Mouse (Mus musculus) ZHBTc4 (cell line): Measurements from ENCODE around the gene Spaca4.

Source experiments
- DNase-seq: peaks from one replicate; pipeline ENCODE4 v3.0.0-alpha.2; 2011; ENCODE audit warnings: low read depth, low spot score

The Spaca4 gene

GRCm38 (mm10) chr7:45713396-45713795 lies 12.2 kb downstream of the Spaca4 start:
- DNase-seq = no peak

- peak; percentile 55 for DNase-seq
These were observed 13.4 kb downstream of the Spaca4 start for GRCm38 (mm10) chr7:45712022-45712757.

DNA sequence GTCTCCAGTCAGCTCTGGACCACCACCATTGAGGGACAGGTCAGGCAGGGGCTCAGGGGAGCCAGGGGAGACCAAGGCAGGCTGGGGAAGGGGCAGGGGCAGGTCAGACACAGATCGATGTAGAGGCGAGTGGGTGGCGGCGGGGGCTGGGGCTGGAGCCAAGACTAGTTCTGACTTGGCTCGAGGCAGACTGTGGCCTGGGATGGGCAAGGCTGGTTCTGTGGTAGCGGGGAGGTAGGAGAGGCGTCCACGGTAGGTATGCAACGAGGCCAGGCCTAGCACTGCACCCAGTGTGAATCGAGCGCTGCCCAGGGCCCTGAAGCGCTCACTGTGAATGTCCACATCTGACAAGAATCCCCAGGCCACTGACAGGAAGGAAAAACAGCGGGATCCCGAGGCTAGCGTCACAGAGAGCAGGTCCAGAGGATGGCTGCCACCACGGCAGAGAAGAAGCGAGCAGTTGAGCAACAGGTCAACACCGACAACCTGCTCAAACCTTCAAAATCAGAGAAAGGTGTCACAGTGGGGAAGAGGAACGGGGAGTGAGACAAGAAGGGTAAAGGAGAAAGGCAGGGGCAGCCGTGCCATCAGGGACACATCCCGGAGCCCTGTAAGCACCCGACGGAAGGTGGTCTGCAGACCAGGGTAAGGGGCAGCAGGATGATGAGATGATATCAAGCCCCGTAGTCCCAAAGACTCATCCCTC lies 14.1 kb downstream of the Spaca4 start:
- DNase-seq = no peak

- no peak for DNase-seq
These were observed 15.0 kb downstream of the Spaca4 start for GRCm38 (mm10) chr7:45710477-45711191.

DNA sequence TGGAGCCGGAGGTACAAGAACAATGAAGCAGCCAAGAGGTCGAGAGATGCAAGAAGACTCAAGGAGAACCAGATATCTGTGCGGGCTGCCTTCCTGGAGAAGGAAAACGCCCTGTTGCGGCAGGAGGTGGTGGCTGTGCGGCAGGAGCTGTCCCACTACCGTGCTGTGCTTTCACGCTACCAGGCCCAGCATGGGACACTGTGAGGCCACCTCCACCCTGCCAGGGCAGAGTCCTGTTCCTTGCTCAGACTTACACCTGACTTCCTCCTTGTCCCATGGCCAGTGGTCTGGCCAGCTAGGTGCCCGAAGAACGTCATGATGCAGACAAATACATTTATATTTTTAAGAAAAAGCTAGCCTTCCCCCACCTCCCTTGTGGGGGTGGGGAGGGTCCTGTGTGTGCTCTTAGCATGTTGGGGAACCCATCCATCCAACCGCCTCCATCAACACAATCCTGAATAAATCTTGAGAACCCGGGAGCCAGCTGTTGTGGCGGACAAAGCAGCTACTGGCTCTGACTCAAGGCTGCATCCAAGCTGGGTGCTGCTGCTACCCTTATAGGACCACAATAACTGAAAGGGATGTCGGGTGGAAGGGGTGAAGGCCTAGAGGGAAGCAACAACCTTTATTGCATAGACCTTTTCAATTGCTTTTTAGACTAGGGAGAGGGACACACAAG lies 15.8 kb downstream of the Spaca4 start:
- DNase-seq = no peak

DNA sequence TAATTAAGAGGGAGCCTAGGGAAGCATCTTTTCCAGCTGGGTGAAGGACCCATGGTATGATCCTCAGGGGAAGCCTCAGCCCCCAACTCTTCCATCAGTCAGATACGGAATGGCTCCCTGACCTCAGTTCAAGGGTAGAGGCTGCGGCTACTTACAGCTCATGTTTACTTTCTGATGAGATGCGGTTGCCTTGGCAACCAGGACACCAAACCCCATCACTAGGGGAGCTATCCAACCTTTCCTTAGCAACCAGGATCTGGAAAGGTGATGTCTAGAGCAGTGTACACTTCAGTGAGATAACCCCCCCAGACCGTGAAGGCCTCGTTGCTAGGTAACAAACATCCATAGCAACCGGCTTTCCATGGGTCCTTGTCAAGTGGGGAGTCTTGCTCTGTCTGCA lies 16.6 kb downstream of the Spaca4 start:
- peak; percentile 71 for DNase-seq

DNA sequence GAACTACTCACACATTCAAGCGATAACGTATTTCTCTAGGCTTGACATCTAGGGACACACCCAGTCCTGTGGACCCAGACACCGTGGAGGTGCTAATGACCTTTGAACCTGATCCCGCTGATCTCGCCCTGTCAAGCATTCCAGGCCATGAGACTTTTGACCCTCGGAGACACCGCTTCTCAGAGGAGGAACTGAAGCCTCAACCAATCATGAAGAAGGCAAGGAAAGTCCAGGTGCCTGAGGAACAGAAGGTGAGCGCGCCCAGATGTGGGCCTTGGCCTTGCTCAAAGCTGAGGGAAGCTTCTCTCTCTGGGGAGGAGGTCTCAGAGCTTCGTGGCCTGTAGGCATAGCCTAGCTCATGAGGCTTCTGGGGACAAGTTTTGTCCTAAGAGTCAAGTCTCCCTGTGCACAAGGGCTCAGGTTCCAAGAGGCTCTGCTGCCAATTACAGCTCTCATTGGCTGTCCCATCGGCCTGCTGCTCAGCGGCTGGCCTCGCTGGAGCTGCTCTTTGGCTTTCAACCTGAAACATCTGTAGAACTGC lies 17.3 kb downstream of the Spaca4 start:
- DNase-seq = peak; percentile 56

GRCm38 (mm10) chr7:45707375-45707967 lies 18.1 kb downstream of the Spaca4 start:
- DNase-seq = peak; percentile 98

- DNase-seq = peak; percentile 85
These were observed 18.8 kb downstream of the Spaca4 start for GRCm38 (mm10) chr7:45706721-45707241.

GRCm38 (mm10) chr7:45705873-45706281 lies 19.7 kb downstream of the Spaca4 start:
- DNase-seq = peak; percentile 79

DNA sequence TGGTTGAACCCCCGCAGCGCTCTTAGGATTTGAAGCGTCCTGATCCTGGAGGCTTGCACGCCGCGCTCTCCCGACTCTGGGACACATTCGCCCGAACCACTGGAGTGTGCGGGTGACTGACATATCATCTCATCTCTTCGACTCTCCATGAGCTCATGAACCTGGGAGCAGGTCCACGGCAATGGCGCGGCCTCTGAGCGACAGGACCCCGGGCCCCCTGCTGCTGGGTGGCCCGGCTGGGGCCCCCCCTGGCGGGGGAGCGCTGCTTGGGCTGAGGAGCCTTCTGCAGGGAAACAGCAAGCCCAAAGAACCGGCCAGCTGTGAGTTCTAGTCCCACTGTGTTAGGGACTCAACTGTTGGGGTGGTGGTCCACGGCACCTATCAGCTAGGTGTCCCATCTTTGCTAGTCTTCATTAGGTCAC lies 20.2 kb downstream of the Spaca4 start:
- peak; percentile 69 for DNase-seq

DNA sequence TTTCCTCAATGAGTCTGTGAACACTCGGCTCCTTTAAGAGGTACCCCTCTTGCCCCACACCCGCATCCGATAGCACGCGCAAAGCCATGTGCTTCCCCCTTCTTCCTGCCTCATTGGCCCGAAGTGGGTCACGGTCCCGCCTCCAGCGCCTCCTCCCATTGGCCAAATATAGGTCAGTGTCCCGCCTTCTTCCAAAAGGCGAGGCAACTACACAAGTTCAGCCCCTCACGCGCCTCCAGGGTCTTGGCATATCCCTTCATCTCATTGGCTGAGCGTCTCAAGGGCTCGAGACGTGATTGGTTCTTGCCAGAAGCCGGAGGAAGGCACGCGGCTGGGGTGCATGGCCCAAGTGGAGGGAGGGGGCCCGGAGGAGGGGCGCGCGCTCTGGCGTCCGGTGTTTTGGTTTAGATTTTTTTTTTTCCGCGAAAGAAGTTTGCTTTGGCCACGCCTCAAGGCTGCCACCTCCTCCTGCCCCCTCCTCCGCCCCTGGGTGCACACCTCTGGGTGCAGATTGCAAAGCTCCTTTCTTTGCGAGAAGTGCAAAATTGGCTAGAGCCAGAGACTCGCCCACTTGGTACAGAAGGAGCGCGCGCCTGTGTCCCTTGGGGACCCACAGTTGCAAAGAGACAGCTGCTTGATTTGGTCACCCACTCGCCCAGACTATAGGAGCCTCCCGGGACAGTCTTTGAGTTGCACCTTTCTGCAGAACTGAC lies 20.7 kb downstream of the Spaca4 start, which contains the start of gene Dbp:
Dbp (plus strand) TSS at position 359 of the 713 bp plus-strand sequence.
- peak; percentile 99 for DNase-seq

DNA sequence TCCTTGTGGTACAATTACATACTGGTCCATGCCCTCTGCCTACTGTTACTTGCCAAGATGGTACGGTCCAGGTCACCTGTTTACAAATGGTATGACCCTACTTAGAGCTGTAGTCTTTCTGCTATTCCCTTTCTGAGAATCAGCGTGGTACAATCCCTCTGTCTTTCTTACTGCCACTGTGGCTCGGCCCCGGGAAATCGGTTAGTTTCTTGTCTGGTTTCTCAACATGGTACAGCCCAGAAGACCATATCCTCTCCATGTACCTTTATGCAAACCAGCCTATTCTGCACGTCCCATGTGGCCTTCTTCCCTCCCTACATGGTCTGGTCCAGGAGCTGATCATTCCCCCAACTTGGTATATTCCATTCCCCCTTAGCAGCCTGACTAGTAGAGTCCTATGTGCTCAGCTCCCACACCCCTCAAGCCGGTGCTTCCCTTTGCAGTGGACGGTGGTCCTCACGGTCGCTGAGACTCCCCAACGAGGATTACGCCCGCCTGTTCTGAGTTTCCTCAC lies 21.5 kb downstream of the Spaca4 start:
- peak; percentile 87 for DNase-seq

- no peak for DNase-seq
These were observed 22.0 kb downstream of the Spaca4 start for GRCm38 (mm10) chr7:45703521-45704033.

DNA sequence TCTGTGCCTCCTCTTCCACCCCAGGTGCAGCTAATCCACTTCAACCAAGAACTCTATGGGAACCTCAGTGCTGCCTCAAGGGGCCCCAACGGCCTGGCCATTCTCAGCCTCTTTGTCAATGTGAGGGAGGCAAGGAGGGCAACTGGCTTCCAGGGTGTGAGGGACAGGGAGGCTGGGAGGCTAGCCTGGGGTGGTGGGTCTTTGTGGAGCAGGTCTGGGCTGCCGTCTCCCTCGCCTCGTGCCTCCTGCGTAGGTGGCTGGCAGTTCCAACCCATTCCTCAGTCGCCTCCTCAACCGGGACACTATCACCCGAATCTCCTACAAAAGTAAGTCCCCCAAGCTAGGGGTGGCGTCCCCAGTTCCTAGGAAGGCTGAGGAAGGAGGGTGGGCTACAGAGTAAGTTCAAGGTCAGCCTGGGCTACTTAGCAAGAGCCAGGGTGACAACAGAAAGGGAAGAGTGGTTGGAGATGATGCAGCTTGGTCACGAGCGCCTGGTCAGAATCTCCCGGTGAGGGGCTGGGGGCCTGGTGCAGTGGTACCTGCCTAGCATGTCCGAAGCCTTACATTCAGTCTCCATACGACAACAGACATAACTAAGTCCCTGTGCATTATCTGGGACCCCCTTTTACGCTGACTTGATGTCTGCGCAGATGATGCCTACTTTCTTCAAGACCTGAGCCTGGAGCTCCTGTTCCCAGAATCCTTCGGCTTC lies 22.6 kb downstream of the Spaca4 start:
- no peak for DNase-seq

GRCm38 (mm10) chr7:45702316-45702715 lies 23.3 kb downstream of the Spaca4 start:
- DNase-seq = no peak

- no peak for DNase-seq
These were observed 24.0 kb downstream of the Spaca4 start for GRCm38 (mm10) chr7:45701607-45702006.

DNA sequence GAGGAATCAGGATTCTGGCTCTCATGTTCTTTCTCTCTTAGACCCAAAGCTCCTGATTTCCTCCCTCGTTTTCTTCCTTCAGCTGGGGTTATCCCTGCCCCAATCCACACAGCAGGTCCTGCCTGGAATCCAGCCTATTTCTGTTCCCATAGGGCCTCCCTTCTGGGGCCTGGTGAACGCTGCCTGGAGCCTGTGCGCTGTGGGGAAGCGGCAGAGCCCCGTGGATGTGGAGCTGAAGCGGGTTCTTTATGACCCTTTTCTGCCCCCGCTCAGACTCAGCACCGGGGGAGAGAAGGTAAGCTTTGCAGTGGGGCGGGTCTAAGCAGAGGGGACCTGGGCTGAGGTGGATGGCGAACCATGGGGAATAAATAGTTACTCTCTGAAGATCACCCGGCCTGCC lies 24.5 kb downstream of the Spaca4 start:
- no peak for DNase-seq
